Mouse (Mus musculus) heart, postnatal 0 days (tissue): Measurements from ENCODE around the gene Dusp12. TPM values are rescaled to one million over a fixed set of nuclear protein-coding genes. Genes with fewer than 3 reads are reported as not detected.

Source experiments
- ATAC-seq: fragments of 200-750 bp; cut with Nextera tagmentation; 2 replicates; pipeline ENCODE4 v1.8.0; 2017; ENCODE audit warnings: low read depth, moderate number of reproducible peaks, moderate library complexity; ENCODE audit not compliant: insufficient read depth
- DNase-seq: peaks from one replicate; pipeline ENCODE4 v3.0.0-alpha.2; 2016; ENCODE audit warnings: low spot score
- H3K27ac ChIP-seq: fragments of 300-500 bp; sonication (generic); 2 replicates; pipeline ENCODE4 v1.5.1; 2014; ENCODE audit warnings: low read depth, mild to moderate bottlenecking
- H3K27me3 ChIP-seq: fragments of 300-500 bp; sonication (generic); 2 replicates; pipeline ENCODE4 v1.6.1; 2014; ENCODE audit warnings: low read length, mixed read lengths; ENCODE audit not compliant: control insufficient read depth, insufficient read depth
- H3K36me3 ChIP-seq: fragments of 300-500 bp; sonication (generic); replicated peaks from 2 replicates; pipeline ENCODE4 v1.6.1; 2014; ENCODE audit warnings: low read length, mixed read lengths; ENCODE audit not compliant: control insufficient read depth, insufficient read depth
- H3K4me1 ChIP-seq: fragments of 300-500 bp; sonication (generic); 2 replicates; pipeline ENCODE4 v1.6.1; 2014; ENCODE audit warnings: antibody characterized with exemption; ENCODE audit not compliant: control insufficient read depth, insufficient read depth
- H3K4me2 ChIP-seq: fragments of 300-500 bp; sonication (generic); 2 replicates; pipeline ENCODE4 v1.6.1; 2014; ENCODE audit warnings: low read depth, mild to moderate bottlenecking, low read length, moderate library complexity
- H3K4me3 ChIP-seq: fragments of 300-500 bp; sonication (generic); 2 replicates; pipeline ENCODE4 v1.5.1; 2014; ENCODE audit warnings: low read depth, low read length
- H3K9ac ChIP-seq: fragments of 300-500 bp; sonication (generic); replicated peaks from 2 replicates; pipeline ENCODE4 v1.6.1; 2014; ENCODE audit warnings: low read depth, low read length, mixed read lengths
- H3K9me3 ChIP-seq: fragments of 300-500 bp; sonication (generic); replicated peaks from 2 replicates; pipeline ENCODE4 v1.6.1; 2016; ENCODE audit warnings: low read length; ENCODE audit not compliant: control insufficient read depth
- CTCF ChIP-seq: IDR thresholded peaks from 2 replicates; pipeline ENCODE4 v1.5.1; 2016; ENCODE audit warnings: antibody characterized with exemption, control low read depth, low read depth
- EP300 ChIP-seq: IDR thresholded peaks from 2 replicates; pipeline ENCODE4 v1.6.1; 2016; ENCODE audit warnings: antibody characterized with exemption, low read depth
- WGBS: fragments of 180-500 bp; shearing (Covaris S2); extraction: QIAGEN DNeasy Blood & Tissue Kit; methylation state at CpG from one replicate; pipeline ENCODE4 v1.1.7; 2014; 5-methylcytosine and 5-hydroxymethylcytosine counted together
- polyA plus RNA-seq: library from polyadenylated mRNA; unstranded; fragments of >200 nt; fragmentation: Nextera tagmentation; extraction: Ambion mirVana; gene quantifications from 2 replicates; pipeline ENCODE4 v1.2.1, GENCODE M21; 2015
- total RNA-seq: library from RNA; depleted of rRNA; stranded (reverse); fragments of >200 nt; gene quantifications from 2 replicates; pipeline ENCODE4 v1.2.3, GENCODE M21; 2014; ENCODE audit warnings: low replicate concordance

Dusp12 gene
- total and polyA plus RNA-seq, 2 experiments from 2014 or later: 15.6 to 21.7 TPM

DNA sequence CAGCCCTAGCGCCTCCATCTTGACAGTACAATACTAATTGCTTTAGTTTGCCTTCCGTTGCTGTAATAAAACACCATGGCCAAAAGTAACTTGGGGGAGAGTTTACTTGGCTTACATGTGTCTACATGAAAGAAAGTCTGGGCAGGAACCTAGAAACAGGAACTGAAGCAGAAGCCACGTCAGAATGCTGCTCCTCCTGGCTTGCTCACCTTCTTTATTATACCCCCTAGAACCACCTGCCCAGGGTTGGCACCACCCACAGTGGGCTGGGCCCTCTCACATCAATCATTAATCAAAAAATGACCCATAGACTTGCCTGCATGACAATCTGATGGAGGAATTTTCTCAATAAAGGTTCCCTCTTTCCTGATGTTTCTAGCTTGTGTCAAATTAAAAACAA is 20.6 kb downstream of the Dusp12 start:
- Histone ChIP-seq H3K4me3 (no peak overlapping the region), H3K4me2 (no peak overlapping the region), H3K9ac (no peak overlapping the region), H3K36me3 (no peaks in the 10 kb centered on the region), H3K27me3 (no peaks in the 10 kb centered on the region), H3K9me3 (no peaks in the 10 kb centered on the region), H3K27ac (no peak overlapping the region), H3K4me1 (peaks cover 20% of the 10 kb centered on the region)
- WGBS: 87% methylated on average over 3 of the region's 3 CpGs
- no peak for ATAC-seq
- no peak for DNase-seq
- TF ChIP-seq EP300: no peak
- TF ChIP-seq CTCF: no peak

DNA sequence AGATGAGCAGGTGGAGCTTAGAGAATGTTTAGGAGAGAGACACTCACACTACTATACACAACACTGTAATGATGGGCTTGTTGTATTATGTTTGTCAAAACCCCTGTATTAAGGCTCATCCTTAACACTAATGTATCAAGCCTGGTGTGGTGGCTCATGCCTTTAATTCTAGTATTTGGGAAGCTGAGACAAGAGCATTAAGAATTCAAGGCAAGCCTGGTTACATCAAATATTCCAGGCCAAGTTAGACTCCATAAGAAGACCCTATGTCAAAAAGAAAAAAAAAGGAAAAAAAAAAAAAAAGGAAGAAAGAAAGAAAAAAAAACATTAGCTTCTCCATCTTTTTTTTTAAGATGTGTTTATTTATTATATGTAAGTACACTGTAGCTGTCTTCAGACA is 21.1 kb downstream of the Dusp12 start:
- H3K27me3 ChIP-seq: no peaks in the 10 kb centered on the region
- no peak for ATAC-seq
- no peak for DNase-seq
- no peak overlapping the region for H3K4me3 ChIP-seq
- H3K4me2 ChIP-seq: no peak overlapping the region
- H3K36me3 ChIP-seq: no peaks in the 10 kb centered on the region
- H3K27ac ChIP-seq: no peak overlapping the region
- H3K9me3 ChIP-seq: no peaks in the 10 kb centered on the region
- H3K4me1 ChIP-seq: peaks cover 20% of the 10 kb centered on the region
- H3K9ac ChIP-seq: no peak overlapping the region
- TF ChIP-seq CTCF: no peak

GRCm38 (mm10) chr1:170863033-170863432 is 22.3 kb downstream of the Dusp12 start:
- Histone ChIP-seq H3K4me2 (no peak overlapping the region), H3K4me3 (no peak overlapping the region), H3K27me3 (no peaks in the 10 kb centered on the region), H3K27ac (no peak overlapping the region), H3K36me3 (no peaks in the 10 kb centered on the region), H3K9ac (no peak overlapping the region), H3K9me3 (no peaks in the 10 kb centered on the region), H3K4me1 (peaks cover 20% of the 10 kb centered on the region)
- ATAC-seq (no peak), DNase-seq (no peak)
- TF ChIP-seq EP300 (no peak), CTCF (no peak)
- 48% methylated on average over 4 of the region's 4 CpGs for WGBS

GRCm38 (mm10) chr1:170862435-170862717 is 23.0 kb downstream of the Dusp12 start:
- Histone ChIP-seq H3K27ac (no peak overlapping the region), H3K9me3 (no peaks in the 10 kb centered on the region)
- 45% methylated on average over 3 of the region's 3 CpGs for whole genome bisulfite sequencing

DNA sequence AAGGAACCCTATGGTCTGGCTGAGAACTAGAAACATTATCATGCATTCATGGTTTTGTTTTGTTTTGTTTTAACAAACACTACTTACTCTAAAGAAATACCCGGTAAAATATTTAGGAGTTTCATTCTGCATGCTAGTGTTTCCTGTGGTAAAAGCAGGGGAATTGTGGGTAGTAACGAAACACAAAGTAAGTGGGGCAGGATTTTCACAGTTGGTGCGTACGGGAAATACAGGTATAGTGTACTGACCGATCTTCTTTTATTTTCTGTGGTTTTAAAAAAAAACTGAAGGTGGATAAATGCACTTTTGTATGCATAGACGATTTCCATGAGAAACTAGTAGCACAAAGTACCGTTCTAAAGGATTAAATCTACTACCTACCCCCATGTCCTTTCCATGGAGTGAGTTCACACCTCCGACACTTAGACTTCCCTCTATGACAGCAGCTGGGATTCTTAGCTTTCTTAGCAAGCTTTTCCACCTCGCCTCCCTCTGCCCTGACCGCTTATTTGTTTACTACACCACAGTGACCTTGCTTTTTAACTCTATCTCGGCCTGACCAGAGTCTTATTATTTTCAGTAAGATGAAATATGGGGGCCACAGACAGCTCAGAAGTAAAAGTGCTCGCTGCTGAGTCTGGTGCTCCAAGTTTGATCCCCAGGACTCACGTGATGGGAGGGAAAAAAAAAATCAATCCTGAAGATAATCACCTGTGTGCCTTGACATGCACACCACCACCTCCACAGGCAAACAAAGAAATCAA is 23.5 kb downstream of the Dusp12 start:
- WGBS: 69% methylated on average over 13 of the region's 13 CpGs
- no peak overlapping the region for H3K4me2 ChIP-seq
- H3K27me3 ChIP-seq: no peaks in the 10 kb centered on the region
- H3K27ac ChIP-seq: no peak overlapping the region
- no peaks in the 10 kb centered on the region for H3K36me3 ChIP-seq
- H3K4me1 ChIP-seq: peaks cover 17% of the 10 kb centered on the region
- H3K9me3 ChIP-seq: no peaks in the 10 kb centered on the region
- ATAC-seq: no peak
- no peak for DNase-seq
- H3K4me3 ChIP-seq: no peak overlapping the region
- TF ChIP-seq CTCF: no peak
- no peak for TF ChIP-seq EP300
- H3K9ac ChIP-seq: no peak overlapping the region

More at GRCm38 (mm10) chr1:170862435-170862717, 23.0 kb downstream of the Dusp12 start:
- H3K27me3 ChIP-seq: no peaks in the 10 kb centered on the region
- DNase-seq: no peak
- no peak overlapping the region for H3K9ac ChIP-seq
- no peak for ATAC-seq
- no peaks in the 10 kb centered on the region for H3K36me3 ChIP-seq
- H3K4me2 ChIP-seq: no peak overlapping the region
- TF ChIP-seq EP300 (no peak), CTCF (no peak)
- H3K4me3 ChIP-seq: no peak overlapping the region
- H3K4me1 ChIP-seq: peaks cover 20% of the 10 kb centered on the region

DNA sequence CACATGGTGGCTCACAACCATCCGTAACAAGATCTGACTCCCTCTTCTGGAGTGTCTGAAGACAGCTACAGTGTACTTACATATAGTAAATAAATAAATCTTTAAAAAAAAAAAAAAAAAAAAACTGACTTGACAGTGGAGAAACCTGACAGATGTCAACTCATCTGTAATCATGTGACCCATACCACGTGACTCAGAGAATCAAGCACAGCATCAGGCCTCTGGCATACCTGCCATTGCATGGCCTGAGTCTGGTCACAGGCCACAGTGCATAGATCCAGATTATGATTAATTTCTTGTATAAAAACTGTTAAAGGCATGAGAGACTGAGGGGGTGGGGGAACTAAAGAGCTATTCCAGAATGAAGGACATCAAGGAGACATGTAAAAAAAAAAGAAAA is 26.5 kb downstream of the Dusp12 start:
- H3K9ac ChIP-seq: no peak overlapping the region
- no peak overlapping the region for H3K4me3 ChIP-seq
- peaks cover 6% of the 10 kb centered on the region for H3K4me1 ChIP-seq
- 74% methylated on average over 1 of the region's 2 CpGs for WGBS
- no peak for ATAC-seq
- no peak for TF ChIP-seq CTCF
- no peak for TF ChIP-seq EP300
- DNase-seq: no peak
- no peaks in the 10 kb centered on the region for H3K36me3 ChIP-seq
- H3K4me2 ChIP-seq: no peak overlapping the region
- H3K9me3 ChIP-seq: no peaks in the 10 kb centered on the region
- H3K27ac ChIP-seq: no peak overlapping the region
- no peaks in the 10 kb centered on the region for H3K27me3 ChIP-seq
